Mouse (Mus musculus) right cerebral cortex, postnatal 10 days (tissue): ENCODE data around the gene Tlr12.
"Not testable (repeated sequence)": the region's sequence is repeated elsewhere in the genome, so short reads cannot be mapped to it uniquely, and the experiment has no call there.

Source experiments
- DNase-seq, 2 experiments: peaks; one replicate each; pipeline ENCODE4 v3.0.0; 2021; ENCODE audit warnings: low spot score in 2 of 2

Gene Tlr12

DNA sequence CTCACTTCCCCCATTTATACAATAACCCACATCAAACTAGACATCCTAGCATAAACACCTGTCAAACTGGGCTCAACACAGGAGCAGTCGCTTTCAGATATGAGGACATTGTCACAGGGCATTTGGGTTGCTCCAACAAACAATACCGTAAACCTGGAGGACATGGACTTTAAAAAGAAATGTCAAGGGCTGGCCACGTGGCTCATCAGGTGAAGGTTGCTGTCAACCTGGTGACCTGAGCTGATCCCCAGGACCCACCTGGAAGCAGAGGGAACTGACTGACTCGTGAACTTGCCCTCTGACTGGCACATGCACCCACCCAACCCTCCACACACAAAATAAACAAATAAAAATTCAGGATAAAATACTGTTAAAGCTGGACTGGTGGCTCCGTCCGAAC, 2.2 kb upstream of the Tlr12 start:
- DNase-seq: no peak

DNA sequence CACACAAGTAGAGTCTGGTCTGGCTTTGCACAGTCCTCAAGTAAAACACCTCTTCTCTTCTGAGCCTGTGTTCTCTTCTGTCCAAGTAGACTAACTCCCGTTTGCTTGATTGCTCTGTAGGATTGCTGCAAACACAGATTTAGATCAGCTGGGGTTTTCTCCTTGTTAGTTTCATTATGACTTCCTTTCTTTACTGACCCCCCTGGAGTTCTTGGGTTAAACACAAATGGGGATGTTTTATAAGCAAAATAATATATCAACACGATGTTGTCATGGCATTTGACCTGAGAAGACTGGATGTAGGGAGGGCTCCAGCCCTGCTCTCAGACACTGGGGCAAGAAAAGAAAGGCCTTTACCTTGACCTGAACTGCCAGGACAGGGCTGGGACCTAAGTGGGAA, 544 bp upstream of the Tlr12 start:
- no peak for DNase-seq

DNA sequence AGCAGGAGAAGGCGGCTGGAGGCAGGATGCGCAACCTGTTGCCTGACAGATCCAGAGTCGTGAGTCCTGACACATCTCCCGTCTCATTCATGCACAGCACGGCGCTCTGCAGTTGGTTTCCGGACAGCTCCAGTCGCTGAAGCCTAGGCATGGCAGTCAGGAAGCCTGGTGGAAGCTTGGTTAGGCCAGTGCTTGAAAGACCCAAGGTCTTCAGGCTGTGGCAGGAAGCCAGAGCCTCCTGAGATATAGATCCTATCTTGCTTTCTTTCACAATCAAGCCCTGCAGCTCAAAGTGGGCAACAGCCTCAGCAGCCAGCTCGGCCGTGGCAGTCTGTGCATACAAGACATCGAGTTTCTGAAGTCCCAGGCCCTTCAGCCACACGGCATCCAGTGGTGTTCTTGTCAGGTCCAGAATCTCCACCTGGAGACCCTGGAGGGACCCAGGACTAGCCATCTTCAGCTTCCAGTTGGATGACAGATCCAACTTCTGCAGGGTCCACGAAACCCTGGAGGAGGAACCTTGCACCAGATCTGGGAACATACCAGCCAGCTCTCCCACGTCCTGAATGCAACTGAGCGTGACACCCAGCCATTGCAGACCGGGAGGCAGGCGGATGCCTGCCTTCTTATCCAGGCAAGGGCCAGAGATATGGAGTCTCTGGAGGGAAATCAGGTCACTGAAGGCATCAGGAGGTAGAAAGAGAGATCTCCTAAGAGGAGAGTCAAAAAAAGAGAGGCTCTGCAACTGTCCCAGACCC, 877 bp downstream of the Tlr12 start:
- DNase-seq: peak in 1 of 2 experiments; percentile 34

- peak in 1 of 2 experiments; percentile 33 for DNase-seq
These were observed 2.7 kb downstream of the Tlr12 start for GRCm38 (mm10) chr4:128615761-128616160.

DNA sequence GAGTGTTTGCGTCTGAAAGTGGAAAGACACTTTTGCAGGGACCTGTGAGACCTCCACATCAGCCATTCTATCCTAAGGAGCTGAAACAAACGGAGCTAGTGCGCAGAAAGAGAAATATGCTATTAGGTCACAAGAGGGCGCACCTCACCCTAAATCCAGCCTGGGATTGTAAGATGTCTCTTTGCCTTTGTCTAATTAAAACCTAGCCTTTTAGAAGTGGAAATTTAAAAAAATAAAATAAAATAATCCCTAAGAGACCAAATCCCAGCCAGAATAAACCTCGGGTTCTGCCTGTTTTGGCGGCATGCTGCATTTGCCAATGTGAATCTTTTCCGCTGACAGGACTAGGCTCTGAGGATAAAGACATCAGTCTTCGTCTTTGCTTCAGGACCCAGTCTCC, 5.1 kb downstream of the Tlr12 start:
- DNase-seq: peak; percentile 63 to 66

DNA sequence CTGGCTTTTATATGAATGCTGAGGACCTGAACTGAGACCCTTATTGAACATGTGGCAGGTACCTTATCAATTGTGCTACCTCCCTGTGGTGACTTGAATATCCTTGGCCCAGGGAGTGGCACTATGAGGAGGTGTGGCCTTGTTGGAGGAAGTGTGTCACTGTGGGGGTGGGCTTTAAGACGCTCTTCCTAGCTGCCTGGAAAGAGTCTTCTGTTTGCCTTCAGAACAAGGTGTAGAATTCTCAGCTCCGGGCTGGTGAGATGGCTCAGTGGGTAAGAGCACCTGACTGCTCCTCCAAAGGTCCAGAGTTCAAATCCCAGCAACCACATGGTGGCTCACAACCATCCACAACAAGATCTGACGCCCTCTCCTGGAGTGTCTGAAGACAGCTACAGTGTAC, 6.7 kb downstream of the Tlr12 start:
- not testable (repeated sequence) for DNase-seq

DNA sequence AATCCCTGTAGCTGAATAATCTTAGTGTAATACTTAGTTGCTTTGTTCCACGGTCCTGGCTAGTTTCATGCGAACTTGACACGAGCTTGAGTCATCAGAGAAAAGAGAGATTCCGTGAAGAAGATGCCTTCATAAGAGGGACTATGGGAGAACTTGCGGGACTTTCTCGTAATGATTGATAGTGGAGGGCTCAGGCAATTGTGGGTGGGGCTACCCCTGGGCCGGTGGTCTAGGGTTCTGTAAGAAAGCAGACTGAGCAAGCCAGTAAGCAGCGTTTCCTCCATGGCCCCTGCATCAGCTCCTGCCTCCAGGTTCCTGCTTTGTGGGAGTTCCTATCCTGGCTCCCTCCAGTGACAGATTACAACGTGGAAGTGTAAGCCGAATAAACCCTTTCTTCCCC, 7.7 kb downstream of the Tlr12 start:
- DNase-seq: no peak

DNA sequence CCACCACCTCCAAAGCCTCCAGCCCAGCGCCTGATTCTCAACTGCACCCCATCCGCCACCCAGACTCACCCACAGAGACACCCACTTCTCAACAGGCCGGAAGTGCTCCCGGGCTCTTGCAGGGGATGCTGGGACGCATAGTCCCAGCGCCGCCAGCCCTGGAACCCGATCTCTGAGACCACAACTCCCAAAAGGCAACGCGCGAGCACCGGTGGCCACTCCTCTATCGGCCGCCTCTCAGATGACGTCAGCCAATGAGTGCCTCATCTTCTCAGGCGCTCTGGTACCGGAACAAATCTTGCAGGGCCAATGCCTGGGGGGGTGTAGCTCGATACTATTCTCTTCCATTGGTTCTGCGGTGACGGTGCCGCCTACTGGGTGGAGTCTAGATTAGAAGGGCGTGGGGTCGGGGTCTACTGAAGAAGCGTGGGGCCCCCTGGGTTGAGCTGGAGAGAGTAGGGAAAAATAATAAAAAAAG, 8.5 kb downstream of the Tlr12 start, which contains the start of gene Zscan20:
Gene Zscan20, minus strand, starts transcription at position 174 of the 478 bp plus-strand sequence.
- DNase-seq: peak; percentile 99 to 100

DNA sequence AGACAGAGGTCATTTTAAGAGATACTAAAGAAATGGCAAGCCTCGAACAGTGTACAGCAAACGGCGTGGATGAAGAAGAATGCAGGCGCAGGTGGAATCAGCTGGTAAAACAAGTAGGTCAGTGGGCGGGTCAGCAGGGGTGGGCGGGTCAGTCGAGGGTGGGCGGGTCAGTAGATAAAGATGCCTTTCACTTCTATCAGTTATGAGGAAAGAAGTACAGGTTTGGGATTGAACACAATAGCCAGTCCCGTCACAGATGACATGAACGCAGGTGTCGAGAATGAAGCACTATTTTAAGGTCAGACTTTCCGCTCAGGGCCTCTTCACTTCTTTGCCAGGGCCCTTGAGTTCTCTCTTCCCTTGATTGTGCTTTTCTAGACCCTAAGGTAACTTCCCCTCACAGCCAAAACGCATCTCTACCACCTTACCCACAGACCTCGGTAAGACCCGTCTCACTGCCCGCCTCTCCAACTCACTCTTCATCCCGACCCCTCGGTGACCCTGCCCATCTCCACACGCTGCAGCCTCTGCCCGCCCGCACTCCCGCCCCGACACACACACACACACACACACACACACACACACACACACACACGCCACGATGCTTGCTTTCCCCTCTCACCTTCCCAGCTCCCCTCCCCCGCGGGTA, 9.0 kb downstream of the Tlr12 start:
- DNase-seq: no peak

GRCm38 (mm10) chr4:128607661-128608060, 10.8 kb downstream of the Tlr12 start:
- no peak for DNase-seq

DNA sequence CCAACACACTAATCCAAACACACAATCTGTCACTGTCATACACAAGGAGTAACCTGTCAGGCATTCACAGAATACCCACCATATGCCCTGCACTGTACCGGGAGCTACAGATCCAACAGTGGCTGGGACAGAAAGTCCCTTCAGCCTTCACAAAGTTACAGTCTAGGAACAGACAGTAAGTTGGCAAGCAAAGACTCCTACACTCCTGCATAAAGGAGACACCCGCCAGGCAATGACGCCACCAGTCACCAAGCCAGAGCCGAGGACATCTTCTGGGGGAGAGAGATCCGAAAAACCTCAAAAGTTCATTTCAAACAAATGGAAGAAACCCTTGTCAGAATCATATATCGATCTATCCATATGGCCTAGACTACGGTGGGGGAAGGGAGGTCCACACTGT, 11.8 kb downstream of the Tlr12 start:
- DNase-seq: no peak

DNA sequence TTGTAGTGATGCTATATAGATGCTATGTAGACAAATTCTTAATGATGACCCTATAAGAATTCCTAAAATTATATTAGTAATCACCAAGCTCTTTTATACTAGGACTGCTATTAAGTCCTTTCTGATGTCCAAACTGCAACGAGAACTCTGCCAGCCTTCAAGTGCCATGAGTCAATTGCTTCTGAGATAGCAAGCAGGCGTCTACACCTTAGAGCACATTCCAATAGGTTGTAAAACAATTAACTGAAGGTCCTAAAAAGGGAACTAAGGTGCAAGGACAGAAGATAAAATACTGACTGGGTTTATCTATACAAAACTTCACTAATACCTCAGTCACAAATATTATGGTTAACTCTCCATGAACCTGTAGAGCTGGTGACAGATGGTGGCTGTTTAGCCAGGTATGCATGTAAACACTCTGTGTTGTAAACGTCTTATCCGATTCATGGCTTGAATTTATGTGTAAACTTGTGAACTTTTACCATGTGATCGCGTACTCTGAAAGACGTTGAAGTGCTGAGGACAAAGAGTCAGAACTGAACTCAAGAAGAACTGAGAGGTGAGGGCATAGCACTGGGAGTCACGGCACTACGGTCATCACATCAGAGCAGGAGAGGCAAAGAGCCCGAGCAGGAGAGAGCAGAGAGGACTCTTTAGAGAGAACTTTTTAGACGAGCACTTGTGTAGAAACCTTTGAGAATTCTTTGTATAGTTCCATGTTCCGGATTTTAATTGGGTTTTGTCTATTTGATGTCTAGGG, 20.4 kb downstream of the Tlr12 start:
- DNase-seq: no peak

- no peak for DNase-seq
These were observed 24.4 kb downstream of the Tlr12 start for GRCm38 (mm10) chr4:128594062-128594461.

DNA sequence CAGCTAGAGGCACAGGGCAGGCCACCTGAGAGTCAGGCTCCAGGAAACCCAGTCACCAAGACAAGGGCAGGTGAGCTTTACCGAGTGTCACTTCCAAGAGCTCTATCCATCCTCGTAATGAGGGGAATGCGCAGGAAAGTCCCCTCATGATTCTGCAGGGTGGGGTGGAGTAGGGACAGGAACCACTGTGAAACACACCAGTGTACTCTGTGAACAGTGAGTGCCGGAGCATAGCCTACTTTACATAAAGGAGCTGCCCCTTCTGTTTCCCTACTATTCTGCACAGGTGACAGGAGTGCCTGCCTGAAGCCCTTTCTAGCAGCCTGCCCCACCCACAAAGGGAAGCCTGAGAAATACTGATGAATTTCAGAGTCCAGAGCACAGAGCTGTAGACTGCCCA, 25.1 kb downstream of the Tlr12 start:
- no peak for DNase-seq

GRCm38 (mm10) chr4:128579182-128579581, 39.2 kb downstream of the Tlr12 start:
- no peak for DNase-seq

- DNase-seq: no peak
These were observed 42.6 kb downstream of the Tlr12 start for GRCm38 (mm10) chr4:128575811-128576210.
